Mouse (Mus musculus) ES-Bruce4 (cell line): ENCODE data around the gene Ctdsp1.

Experiments
- CTCF ChIP-seq: IDR thresholded peaks from one replicate; pipeline ENCODE4 v1.8.1; 2011; ENCODE audit warnings: low read depth, low read length
- EP300 ChIP-seq: IDR thresholded peaks from 2 replicates; pipeline ENCODE4 v1.6.1; 2011; ENCODE audit warnings: low read depth, low read length; ENCODE audit not compliant: insufficient read depth
- POLR2A ChIP-seq: IDR thresholded peaks from one replicate; pipeline ENCODE4 v1.8.1; 2011; ENCODE audit warnings: low read length; ENCODE audit not compliant: insufficient read depth

- TF ChIP-seq CTCF (no peak), POLR2A (no peak), EP300 (no peak)
Measured at GRCm38 (mm10) chr1:74385064-74385463, 6.2 kb upstream of the Ctdsp1 start.
